Comparison of ENCODE assay signal across 26 mouse cellular contexts in the genomic region with DNA sequence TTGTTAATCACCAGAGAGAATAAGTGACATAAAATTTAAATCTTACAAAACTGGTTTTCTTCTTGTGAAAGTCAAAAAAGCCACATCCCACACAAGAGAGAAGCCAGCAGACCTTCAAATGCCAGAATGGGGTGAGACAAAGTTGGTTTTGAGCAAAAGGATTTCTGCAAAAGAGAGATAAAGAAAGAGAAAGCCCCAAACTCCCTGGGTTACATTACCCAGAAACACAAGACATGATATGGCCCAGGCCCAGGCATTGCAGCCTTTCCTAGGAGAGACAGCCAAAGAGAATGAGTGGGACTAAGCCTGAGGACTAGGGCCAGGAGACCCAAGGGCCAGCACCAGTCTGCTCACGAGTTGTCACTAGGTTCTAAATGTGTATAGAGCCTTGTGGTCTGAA. TPM values are rescaled to one million over a fixed set of nuclear protein-coding genes. Genes with fewer than 3 reads are reported as not detected.
DNase-seq lines count a peak whose midpoint lies in the region; ATAC-seq and TF ChIP-seq lines count a peak whose summit lies in the region.
"Had no signal": no experiment of that assay in that cellular context is flagged by ENCODE, and none has a peak within 500 bp of the region (broad histone marks: within the 10 kb centered on the region; RNA-seq: fewer than 3 reads in every experiment).

No protein-coding gene starts in this region.

- H3K4me2 ChIP-seq in midbrain, embryonic 11.5 days, result no peak overlapping the region
- H3K4me2 ChIP-seq in midbrain, postnatal 0 days (ENCODE audit: low read depth, low read length, poor library complexity, severe bottlenecking), result no peak overlapping the region
- H3K4me2 ChIP-seq in liver, embryonic 13.5 days, result peak overlapping the region; percentile 57; the same call in 1 of the 2 replicates
- H3K4me2 ChIP-seq: forebrain, embryonic 13.5 days; neural tube, embryonic 13.5 days; stomach, embryonic 15.5 days had no signal

- WGBS in midbrain, embryonic 11.5 days, result 77% methylated on average over 1 of the region's 1 CpGs
- 76% methylated on average over 1 of the region's 1 CpGs for WGBS in midbrain, postnatal 0 days
- WGBS in limb, embryonic 10.5 days, result 84% methylated on average over 1 of the region's 1 CpGs
- 46% methylated on average over 1 of the region's 1 CpGs for WGBS in liver, embryonic 13.5 days (ENCODE audit: insufficient replicate concordance)

- TF ChIP-seq CTCF in midbrain, postnatal 0 days (IDR thresholded peaks at IDR 0.05), result no peak

- no peak overlapping the region for H3K4me3 ChIP-seq in midbrain, embryonic 11.5 days (ENCODE audit: low read depth, low read length)
- H3K4me3 ChIP-seq in midbrain, postnatal 0 days (ENCODE audit: low read depth, low read length), result no peak overlapping the region
- H3K4me3 ChIP-seq in limb, embryonic 10.5 days, result no peak overlapping the region
- no peak overlapping the region for H3K4me3 ChIP-seq in liver, embryonic 13.5 days (replicated peaks)
- H3K4me3 ChIP-seq: forebrain, embryonic 13.5 days; gastrocnemius, adult 2 months; hindbrain, embryonic 10.5 days; left cerebral cortex, adult 2 months; myocyte; neural tube, embryonic 13.5 days; stomach, embryonic 15.5 days had no signal

- H3K27me3 ChIP-seq in midbrain, embryonic 11.5 days (ENCODE audit: control insufficient read depth, insufficient read depth, low read length), result no peaks in the 10 kb centered on the region
- H3K27me3 ChIP-seq in midbrain, postnatal 0 days (ENCODE audit: insufficient read depth, low read length), result no peaks in the 10 kb centered on the region
- H3K27me3 ChIP-seq in limb, embryonic 10.5 days (ENCODE audit: low read depth, poor library complexity, severe bottlenecking), result no peaks in the 10 kb centered on the region
- H3K27me3 ChIP-seq in liver, embryonic 13.5 days, result no peaks in the 10 kb centered on the region
- H3K27me3 ChIP-seq: forebrain, embryonic 13.5 days; neural tube, embryonic 13.5 days; stomach, embryonic 15.5 days had no signal

- peak; percentile 33 for DNase-seq in midbrain, embryonic 11.5 days (ENCODE audit: low spot score, missing footprints)
- no peak for DNase-seq in midbrain, postnatal 0 days (ENCODE audit: low spot score)
- DNase-seq in limb, embryonic 10.5 days (ENCODE audit: low spot score), result no peak
- DNase-seq in liver, embryonic 13.5 days, result peak; percentile 33
- DNase-seq in layer of hippocampus, postnatal 10 days (ENCODE audit: low spot score in 2 of 2), result no peak
- no peak for DNase-seq in cerebellum, adult 9-11 months
- DNase-seq in T-cell, adult 2 months (ENCODE audit: low spot score), result no peak
- DNase-seq: adrenal gland, postnatal 10 days; cerebellum, adult 8-10 months; gastrocnemius, adult 2 months; kidney, adult 9 months; layer of hippocampus, adult 9-11 months; lung, adult 18-20 months; lung, postnatal 10 days; midbrain, embryonic 14.5 days; thymus, adult 2 months had no signal

- H3K9me3 ChIP-seq in midbrain, embryonic 11.5 days (ENCODE audit: control insufficient read depth, low read length), result no peaks in the 10 kb centered on the region
- no peaks in the 10 kb centered on the region for H3K9me3 ChIP-seq in midbrain, postnatal 0 days (ENCODE audit: low read length)
- no peaks in the 10 kb centered on the region for H3K9me3 ChIP-seq in limb, embryonic 10.5 days (replicated peaks)
- no peaks in the 10 kb centered on the region for H3K9me3 ChIP-seq in liver, embryonic 13.5 days (replicated peaks)
- H3K9me3 ChIP-seq: forebrain, embryonic 13.5 days; hindbrain, embryonic 10.5 days; neural tube, embryonic 13.5 days; stomach, embryonic 15.5 days had no signal

- no peak overlapping the region for H3K9ac ChIP-seq in midbrain, embryonic 11.5 days (ENCODE audit: low read length)
- H3K9ac ChIP-seq in midbrain, postnatal 0 days (replicated peaks; ENCODE audit: low read length, poor library complexity, severe bottlenecking), result no peak overlapping the region
- H3K9ac ChIP-seq in liver, embryonic 13.5 days, result peak overlapping the region; percentile 50
- H3K9ac ChIP-seq: forebrain, embryonic 13.5 days; neural tube, embryonic 13.5 days; stomach, embryonic 15.5 days had no signal

- no peaks in the 10 kb centered on the region for H3K4me1 ChIP-seq in midbrain, embryonic 11.5 days (ENCODE audit: control insufficient read depth, insufficient read depth, low read length)
- no peaks in the 10 kb centered on the region for H3K4me1 ChIP-seq in midbrain, postnatal 0 days (ENCODE audit: insufficient read depth, low read length)
- peaks cover 42% of the 10 kb centered on the region for H3K4me1 ChIP-seq in limb, embryonic 10.5 days
- peaks cover 58% of the 10 kb centered on the region for H3K4me1 ChIP-seq in liver, embryonic 13.5 days (replicated peaks)
- H3K4me1 ChIP-seq: neural tube, embryonic 13.5 days had no signal

- ATAC-seq in midbrain, embryonic 11.5 days (ENCODE audit: low FRiP score), result no peak
- no peak for ATAC-seq in midbrain, postnatal 0 days (ENCODE audit: low FRiP score)
- peak; percentile 64 for ATAC-seq in liver, embryonic 13.5 days (ENCODE audit: low read depth)
- ATAC-seq in megakaryocyte-erythroid progenitor cell, adult 5-6 weeks (replicated peaks; ENCODE audit: low FRiP score, low TSS enrichment, poor library complexity, severe bottlenecking), result peak; percentile 59
- ATAC-seq: activated CD4-positive, CD25-positive, alpha-beta regulatory T cell, adult 4 months; forebrain, embryonic 13.5 days; hindbrain, postnatal 0 days; intestine, embryonic 16.5 days had no signal

- H3K27ac ChIP-seq in midbrain, embryonic 11.5 days (ENCODE audit: low read depth, low read length), result no peak overlapping the region
- no peak overlapping the region for H3K27ac ChIP-seq in midbrain, postnatal 0 days (ENCODE audit: low read depth, low read length)
- peak overlapping the region; percentile 68 for H3K27ac ChIP-seq in limb, embryonic 10.5 days
- H3K27ac ChIP-seq in liver, embryonic 13.5 days, result peak overlapping the region; percentile 82
- H3K27ac ChIP-seq: forebrain, embryonic 13.5 days; gastrocnemius, adult 2 months; hindbrain, postnatal 0 days; left cerebral cortex, adult 2 months; neural tube, embryonic 13.5 days; stomach, embryonic 15.5 days had no signal

- no peaks in the 10 kb centered on the region for H3K36me3 ChIP-seq in midbrain, embryonic 11.5 days (ENCODE audit: control insufficient read depth, insufficient read depth, low read length)
- H3K36me3 ChIP-seq in midbrain, postnatal 0 days (ENCODE audit: insufficient read depth, low read length), result no peaks in the 10 kb centered on the region
- no peaks in the 10 kb centered on the region for H3K36me3 ChIP-seq in limb, embryonic 10.5 days
- H3K36me3 ChIP-seq in liver, embryonic 13.5 days, result no peaks in the 10 kb centered on the region
- H3K36me3 ChIP-seq: hindbrain, embryonic 10.5 days; neural tube, embryonic 13.5 days; stomach, embryonic 15.5 days had no signal

RNA-seq across cellular contexts. Expression of a gene that starts 43.1 kb away (rescaled TPM):
- 63.7 and 64.1 TPM in 2 replicates for polyA plus RNA-seq in midbrain, embryonic 11.5 days (2014; fragmentation: Nextera tagmentation; extraction: Ambion mirVana)
- 42.9 and 51.4 TPM in 2 replicates for total RNA-seq in midbrain, postnatal 0 days (2014; rRNA removed)
- polyA plus RNA-seq in midbrain, postnatal 0 days (2015; fragmentation: Nextera tagmentation; extraction: Ambion mirVana), result 80.6 and 86.0 TPM in 2 replicates
- polyA plus RNA-seq in limb, embryonic 10.5 days (2016; fragmentation: Nextera tagmentation; extraction: Ambion mirVana), result 46.7 and 49.5 TPM in 2 replicates
- 136 and 141 TPM in 2 replicates for polyA plus RNA-seq in liver, embryonic 13.5 days (2015; fragmentation: Nextera tagmentation; extraction: Ambion mirVana)
- total RNA-seq in megakaryocyte-erythroid progenitor cell, adult 5-6 weeks (2014; fragmentation: Nextera tagmentation), result 9.2 and 21.2 TPM in 2 replicates
- 17.1 and 26.4 TPM in 2 replicates for total RNA-seq in megakaryocyte-erythroid progenitor cell, adult 5-6 weeks (2017)
- 10 to 100 TPM; 75.1 to 75.4 TPM for total RNA-seq in layer of hippocampus, postnatal 10 days (2021)

Comparison
In these comparisons a context has a peak if more than half of its experiments do, and no peak if none do; other contexts are left out.
1. DNase-seq: peak in midbrain, embryonic 11.5 days (single experiment) and liver, embryonic 13.5 days (single experiment); none in midbrain, postnatal 0 days (single experiment), limb, embryonic 10.5 days (single experiment), layer of hippocampus, postnatal 10 days (0 of 2), cerebellum, adult 9-11 months (single experiment) and T-cell, adult 2 months (single experiment).
2. ATAC-seq: peak in liver, embryonic 13.5 days (single experiment) and megakaryocyte-erythroid progenitor cell, adult 5-6 weeks (single experiment); none in midbrain, embryonic 11.5 days (single experiment) and midbrain, postnatal 0 days (single experiment).
3. H3K27ac ChIP-seq: peak in limb, embryonic 10.5 days (single experiment) and liver, embryonic 13.5 days (single experiment); none in midbrain, embryonic 11.5 days (single experiment) and midbrain, postnatal 0 days (single experiment).